Mouse (Mus musculus) testis, adult 2 months (tissue): ENCODE measurements at regions not wholly inside any gene's neighbourhood (a gene's known extent, or its start where the extent isn't known, plus 50 kb on each side); places are given as distances from the start of the nearest gene placed in this dataset.

Experiments used
- CTCF ChIP-seq: fragments of 200-500 bp; IDR thresholded peaks from 2 replicates; pipeline ENCODE4 v1.5.1; 2012; ENCODE audit warnings: low read depth, mild to moderate bottlenecking, inconsistent platforms, low read length, moderate library complexity; ENCODE audit not compliant: control insufficient read depth, insufficient read depth, insufficient replicate concordance
- POLR2A ChIP-seq: fragments of 200-500 bp; IDR thresholded peaks from 2 replicates; pipeline ENCODE4 v1.6.1; 2012; ENCODE audit warnings: low read depth, mild to moderate bottlenecking, inconsistent platforms, low read length, moderate library complexity; ENCODE audit not compliant: control insufficient read depth

- no peak for TF ChIP-seq CTCF
- no peak for TF ChIP-seq POLR2A
These were observed 283.6 kb upstream of the Pkdcc start for GRCm38 (mm10) chr17:82931476-82931875.
